Mouse (Mus musculus) lung, postnatal 0 days (tissue): Measurements from ENCODE around the gene Zbtb43.

Experiments
- CTCF ChIP-seq: IDR thresholded peaks from 2 replicates; pipeline ENCODE4 v1.5.1; 2016; ENCODE audit warnings: antibody characterized with exemption, mild to moderate bottlenecking
- EP300 ChIP-seq: IDR thresholded peaks from 2 replicates; pipeline ENCODE4 v1.6.1; 2016; ENCODE audit warnings: antibody characterized with exemption, mild to moderate bottlenecking, control low read depth

GRCm38 (mm10) chr2:33455350-33455749 lies 13.0 kb downstream of the Zbtb43 start:
- TF ChIP-seq CTCF = no peak
- TF ChIP-seq EP300 = no peak
